Comparison of ENCODE assay signal across 13 mouse cellular contexts in the genomic region with DNA sequence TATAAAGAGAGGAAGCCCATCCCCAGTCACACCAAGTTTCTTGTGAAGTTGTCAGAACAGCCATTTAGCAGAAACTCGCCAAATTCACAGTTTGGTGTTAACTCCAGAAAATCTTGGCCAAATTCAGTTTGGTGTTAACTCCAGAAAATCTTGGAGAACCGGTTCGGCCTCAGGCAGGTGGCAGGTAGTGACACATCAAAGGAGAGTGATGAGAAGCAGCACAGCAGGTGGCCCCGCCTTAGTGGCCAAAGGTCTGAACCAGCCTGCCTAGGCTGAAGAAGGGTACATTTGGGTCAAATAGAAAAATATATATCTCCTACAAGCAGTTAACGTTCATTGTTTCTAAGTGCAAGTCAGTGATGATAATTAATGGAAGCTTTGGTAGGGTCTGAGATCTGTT.
"Had no signal": no experiment of that assay in that cellular context is flagged by ENCODE, and none has a peak within 500 bp of the region (broad histone marks: within the 10 kb centered on the region; RNA-seq: fewer than 3 reads in every experiment).

No protein-coding gene starts in this region.

- ATAC-seq: liver, postnatal 0 days had no signal

- H3K27me3 ChIP-seq: lung, embryonic 15.5 days had no signal

- H3K27ac ChIP-seq: kidney, postnatal 0 days; left cerebral cortex, adult 2 months; liver, embryonic 14.5 days; lung, embryonic 15.5 days had no signal

- H3K4me1 ChIP-seq: lung, embryonic 15.5 days had no signal

- DNase-seq: kidney, postnatal 25 days; layer of hippocampus, postnatal 36 days; liver, postnatal 0 days; lung, postnatal 10 days; lung, postnatal 4 days; midbrain, embryonic 14.5 days; thymus, adult 18-20 months; thymus, postnatal 36 days had no signal

- H3K9ac ChIP-seq: liver, embryonic 14.5 days; liver, postnatal 0 days; lung, embryonic 15.5 days had no signal

- H3K4me3 ChIP-seq: left cerebral cortex, adult 2 months; lung, embryonic 15.5 days had no signal

- H3K36me3 ChIP-seq: lung, embryonic 15.5 days had no signal

- H3K9me3 ChIP-seq: lung, embryonic 15.5 days had no signal

- H3K4me2 ChIP-seq: lung, embryonic 15.5 days; midbrain, embryonic 11.5 days had no signal
